Mouse (Mus musculus) heart, embryonic 11.5 days (tissue): ENCODE measurements around the gene Gm11639. TPM values are rescaled to one million over a fixed set of nuclear protein-coding genes. Genes with fewer than 3 reads are reported as not detected.

Experiments
- ATAC-seq: fragments of 200-750 bp; cut with Nextera tagmentation; replicated peaks from 2 replicates; pipeline ENCODE4 v1.8.0; 2017; ENCODE audit warnings: moderate library complexity; ENCODE audit not compliant: insufficient number of reproducible peaks, low FRiP score, low TSS enrichment
- H3K27ac ChIP-seq: fragments of 300-500 bp; sonication (generic); 2 replicates; pipeline ENCODE4 v1.5.1; 2014; ENCODE audit warnings: mild to moderate bottlenecking, low read depth, low read length
- H3K27me3 ChIP-seq: fragments of 300-500 bp; sonication (generic); 2 replicates; pipeline ENCODE4 v1.6.1; 2014; ENCODE audit warnings: mild to moderate bottlenecking, low read length, mixed read lengths; ENCODE audit not compliant: control insufficient read depth, insufficient read depth
- H3K36me3 ChIP-seq: fragments of 300-500 bp; sonication (generic); 2 replicates; pipeline ENCODE4 v1.6.1; 2014; ENCODE audit warnings: mild to moderate bottlenecking, low read length, moderate library complexity, mixed read lengths; ENCODE audit not compliant: control insufficient read depth, insufficient read depth
- H3K4me1 ChIP-seq: fragments of 300-500 bp; sonication (generic); 2 replicates; pipeline ENCODE4 v1.6.1; 2014; ENCODE audit warnings: low read length; ENCODE audit not compliant: control insufficient read depth, insufficient read depth
- H3K4me2 ChIP-seq: fragments of 300-500 bp; sonication (generic); 2 replicates; pipeline ENCODE4 v1.6.1; 2014; ENCODE audit warnings: mild to moderate bottlenecking, moderate library complexity
- H3K4me3 ChIP-seq: fragments of 300-500 bp; sonication (generic); 2 replicates; pipeline ENCODE4 v1.5.1; 2014; ENCODE audit warnings: low read depth, low read length
- H3K9ac ChIP-seq: fragments of 300-500 bp; sonication (generic); 2 replicates; pipeline ENCODE4 v1.6.1; 2014; ENCODE audit warnings: mild to moderate bottlenecking, low read depth, low read length, moderate library complexity
- H3K9me3 ChIP-seq: fragments of 300-500 bp; sonication (generic); replicated peaks from 2 replicates; pipeline ENCODE4 v1.6.1; 2016; ENCODE audit warnings: low read length; ENCODE audit not compliant: control insufficient read depth
- WGBS: fragments of 180-500 bp; shearing (Covaris S2); extraction: QIAGEN DNeasy Blood & Tissue Kit; methylation state at CpG from one replicate; pipeline ENCODE4 v1.1.7; 2014; ENCODE audit not compliant: insufficient replicate concordance; 5-methylcytosine and 5-hydroxymethylcytosine counted together
- polyA plus RNA-seq: library from polyadenylated mRNA; unstranded; fragments of >200 nt; fragmentation: Nextera tagmentation; extraction: Ambion mirVana; gene quantifications from 2 replicates; pipeline ENCODE4 v1.2.1, GENCODE M21; 2014

Gene Gm11639
- polyA plus RNA-seq, 1 experiment from 2014 or later, result 0.03 TPM

DNA sequence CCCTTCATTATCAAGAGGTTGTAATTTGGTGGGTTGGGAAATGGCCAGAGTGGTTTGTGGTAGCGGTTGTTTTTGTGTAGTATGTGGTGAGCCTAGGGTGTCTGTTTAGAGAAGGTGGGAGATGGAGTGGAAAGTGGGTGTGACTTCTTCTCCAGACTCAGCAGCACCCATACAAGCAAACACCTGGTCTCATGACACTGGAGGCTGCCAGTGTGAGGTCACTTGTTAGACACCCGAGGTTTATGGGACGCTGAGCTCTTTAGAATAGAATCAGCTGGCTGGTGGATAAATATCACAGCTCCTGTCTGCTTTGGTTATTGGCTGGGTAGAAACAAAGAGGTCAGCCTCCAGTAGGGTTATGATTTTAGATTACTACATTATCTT, 21.6 kb upstream of the Gm11639 start:
- Histone ChIP-seq H3K27me3 (no peaks in the 10 kb centered on the region), H3K27ac (no peak overlapping the region), H3K4me2 (no peak overlapping the region), H3K9me3 (peaks cover 4% of the 10 kb centered on the region; the same call in 1 of the 2 replicates), H3K9ac (no peak overlapping the region), H3K4me1 (no peaks in the 10 kb centered on the region), H3K36me3 (peaks cover 2% of the 10 kb centered on the region; the same call in 1 of the 2 replicates), H3K4me3 (no peak overlapping the region)
- 57% methylated on average over 3 of the region's 3 CpGs for WGBS
- no peak for ATAC-seq

DNA sequence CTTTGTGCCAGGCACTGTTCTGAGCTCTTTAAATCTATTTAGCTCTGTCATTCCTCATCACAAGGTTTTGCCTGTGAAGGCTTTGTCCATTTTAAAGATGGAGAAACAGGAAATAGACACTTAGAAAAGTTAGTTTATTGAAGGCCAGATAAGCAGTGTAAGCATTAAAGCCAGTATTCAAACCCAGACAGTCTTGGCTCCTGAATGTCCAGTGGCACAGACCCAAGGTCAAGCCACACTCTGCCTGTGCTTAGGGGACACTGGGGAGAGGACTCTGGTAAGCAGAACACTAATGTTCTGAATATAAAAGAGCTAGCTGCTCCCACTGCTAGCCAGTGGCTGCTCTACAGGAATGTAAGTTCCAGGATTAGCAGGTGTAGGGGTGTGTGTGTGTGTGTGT, 21.1 kb upstream of the Gm11639 start:
- H3K4me3 ChIP-seq, result no peak overlapping the region
- no peak overlapping the region for H3K27ac ChIP-seq
- no peak for ATAC-seq

DNA sequence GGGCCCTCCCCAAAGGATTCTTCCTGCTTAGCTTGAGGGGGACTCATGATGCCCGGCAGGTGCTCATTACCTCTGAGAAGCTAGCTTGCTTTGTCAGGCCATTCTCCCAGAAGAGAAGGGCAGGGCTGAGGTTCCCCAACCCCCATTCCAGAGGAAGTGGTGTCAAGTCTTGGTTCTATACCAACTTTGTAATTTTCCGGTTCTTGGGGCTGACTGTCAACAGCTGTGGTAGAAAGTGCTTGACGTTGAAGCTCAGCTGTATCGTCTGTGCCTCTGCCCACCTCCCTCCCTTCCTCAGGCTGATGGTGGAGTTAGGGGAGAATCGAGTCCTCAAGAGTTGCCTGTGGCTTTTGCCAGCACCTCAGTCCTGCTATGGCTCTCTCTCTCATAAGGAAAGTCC, 18.1 kb upstream of the Gm11639 start:
- Histone ChIP-seq H3K27ac (no peak overlapping the region), H3K4me2 (no peak overlapping the region), H3K4me3 (no peak overlapping the region), H3K36me3 (no peaks in the 10 kb centered on the region), H3K9me3 (no peaks in the 10 kb centered on the region), H3K4me1 (no peaks in the 10 kb centered on the region), H3K27me3 (no peaks in the 10 kb centered on the region), H3K9ac (no peak overlapping the region)
- ATAC-seq, result no peak
- 66% methylated on average over 5 of the region's 5 CpGs for WGBS

More for the DNA sequence above, 21.1 kb upstream of the Gm11639 start:
- Histone ChIP-seq H3K4me1 (no peaks in the 10 kb centered on the region), H3K4me2 (no peak overlapping the region), H3K36me3 (peaks cover 2% of the 10 kb centered on the region; the same call in 1 of the 2 replicates), H3K27me3 (no peaks in the 10 kb centered on the region), H3K9me3 (peaks cover 4% of the 10 kb centered on the region; the same call in 1 of the 2 replicates), H3K9ac (no peak overlapping the region)

DNA sequence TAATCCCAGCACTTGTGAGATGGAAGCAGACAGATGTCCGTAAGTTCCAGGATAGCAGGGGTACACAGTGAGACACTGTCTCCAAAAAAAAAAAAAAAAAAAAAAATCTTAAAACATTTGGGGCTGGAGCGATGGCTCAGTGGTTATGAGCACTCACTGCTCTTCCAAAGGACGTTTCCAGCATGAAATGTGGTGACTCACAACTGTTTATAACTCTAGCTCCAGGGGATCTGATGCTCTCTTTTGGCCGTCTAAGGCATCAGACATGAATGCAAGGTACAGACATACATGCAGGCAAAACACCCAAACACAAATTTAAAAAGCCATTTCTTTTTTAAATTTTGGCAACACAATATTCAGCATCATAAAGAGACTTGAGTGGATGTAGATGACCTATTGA, 12.1 kb upstream of the Gm11639 start:
- WGBS, result 64% methylated on average over 4 of the region's 4 CpGs
- Histone ChIP-seq H3K4me2 (no peak overlapping the region), H3K27me3 (no peaks in the 10 kb centered on the region), H3K4me1 (no peaks in the 10 kb centered on the region), H3K9ac (no peak overlapping the region), H3K9me3 (no peaks in the 10 kb centered on the region), H3K4me3 (no peak overlapping the region), H3K36me3 (no peaks in the 10 kb centered on the region), H3K27ac (no peak overlapping the region)
- no peak for ATAC-seq

DNA sequence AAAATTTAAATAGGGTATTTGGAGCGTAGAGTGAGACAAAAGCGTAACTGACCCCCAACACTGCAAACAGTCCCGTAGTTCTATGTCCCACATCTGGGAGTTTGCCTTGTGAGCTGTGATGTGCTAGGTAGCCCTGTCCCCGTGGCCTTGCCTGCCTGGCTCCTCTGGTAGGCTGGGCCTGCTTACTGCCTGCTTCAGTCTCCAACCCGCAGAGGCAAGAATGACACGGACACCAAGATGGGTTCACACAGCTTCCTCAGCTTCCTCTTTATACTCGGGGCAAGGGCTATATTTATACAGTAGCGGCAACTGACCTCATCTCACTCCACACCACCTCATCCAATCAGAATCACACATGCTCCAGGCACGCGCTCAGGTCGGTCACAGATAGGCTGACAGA, 10.7 kb upstream of the Gm11639 start:
- no peak overlapping the region for H3K4me2 ChIP-seq
- no peaks in the 10 kb centered on the region for H3K36me3 ChIP-seq
- no peak overlapping the region for H3K9ac ChIP-seq
- no peak for ATAC-seq
- H3K27me3 ChIP-seq, result no peaks in the 10 kb centered on the region
- H3K4me1 ChIP-seq, result no peaks in the 10 kb centered on the region
- H3K27ac ChIP-seq, result no peak overlapping the region
- no peak overlapping the region for H3K4me3 ChIP-seq
- 87% methylated on average over 11 of the region's 11 CpGs for WGBS
- no peaks in the 10 kb centered on the region for H3K9me3 ChIP-seq

DNA sequence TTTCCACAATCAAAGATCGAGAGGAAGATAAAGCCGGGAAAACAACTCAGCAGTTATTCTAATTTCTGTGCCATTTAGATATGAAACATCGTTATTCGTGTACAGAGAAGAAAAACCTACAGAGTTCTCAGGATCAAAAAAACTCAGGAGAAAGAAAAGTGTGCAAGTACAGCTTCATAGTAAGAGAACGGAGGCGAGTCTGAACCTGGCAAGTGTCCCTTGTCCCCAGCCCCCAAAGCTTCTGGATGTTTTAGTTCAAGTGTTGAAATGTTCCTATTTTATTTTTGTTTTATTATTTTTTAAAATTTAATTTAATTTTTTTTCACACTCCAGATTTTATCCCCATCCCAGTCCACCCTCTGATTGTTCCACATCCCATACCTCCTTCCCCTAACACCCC, 7.7 kb downstream of the Gm11639 start:
- Histone ChIP-seq H3K9me3 (no peaks in the 10 kb centered on the region), H3K4me2 (no peak overlapping the region), H3K36me3 (no peaks in the 10 kb centered on the region), H3K27ac (no peak overlapping the region), H3K4me3 (no peak overlapping the region), H3K4me1 (no peaks in the 10 kb centered on the region), H3K9ac (no peak overlapping the region), H3K27me3 (no peaks in the 10 kb centered on the region)
- ATAC-seq, result no peak
- 88% methylated on average over 6 of the region's 6 CpGs for WGBS

DNA sequence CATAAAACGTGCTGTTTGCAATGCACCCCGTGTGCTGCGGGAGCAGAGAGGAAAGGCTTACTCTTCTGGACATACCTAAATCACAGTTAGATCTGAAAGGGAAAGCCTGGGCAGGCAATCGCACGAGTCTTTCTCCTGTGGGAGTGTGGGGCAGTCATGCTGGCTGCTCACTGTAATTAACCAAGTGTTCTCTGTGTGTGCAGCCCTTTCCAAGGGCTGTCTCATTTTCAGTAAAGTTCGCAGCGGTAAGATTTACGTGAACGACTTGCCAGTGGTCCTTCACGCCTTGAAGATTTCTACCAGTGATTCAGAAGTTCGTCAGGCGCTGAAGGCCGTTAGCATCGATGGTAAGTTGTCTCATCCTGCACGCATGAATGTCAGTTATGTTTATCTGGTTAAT, 18.6 kb downstream of the Gm11639 start:
- H3K4me3 ChIP-seq, result no peak overlapping the region
- no peak overlapping the region for H3K27ac ChIP-seq
- 68% methylated on average over 15 of the region's 15 CpGs for WGBS
- no peaks in the 10 kb centered on the region for H3K36me3 ChIP-seq
- no peak overlapping the region for H3K9ac ChIP-seq
- H3K4me2 ChIP-seq, result no peak overlapping the region
- no peak for ATAC-seq
- H3K27me3 ChIP-seq, result no peaks in the 10 kb centered on the region
- no peaks in the 10 kb centered on the region for H3K9me3 ChIP-seq
- no peaks in the 10 kb centered on the region for H3K4me1 ChIP-seq

DNA sequence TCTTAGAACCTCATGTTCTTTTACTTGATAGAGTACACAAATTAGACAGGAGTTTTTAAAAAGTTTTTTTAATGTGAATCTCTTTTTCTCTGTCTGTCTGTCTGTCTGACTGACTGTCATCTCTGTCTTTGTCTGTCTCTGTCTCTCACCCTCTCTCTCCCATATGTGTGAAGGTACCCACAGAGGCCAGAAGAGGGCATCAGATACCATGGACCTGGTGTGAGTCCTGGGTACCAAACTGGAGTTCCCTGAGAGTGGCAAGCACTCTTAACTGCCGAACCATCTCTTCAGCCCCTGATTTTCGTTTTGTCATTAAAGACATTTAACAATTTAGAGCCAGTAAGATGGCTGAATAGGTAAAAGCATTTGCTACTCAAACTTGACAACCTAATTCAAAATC, 21.6 kb downstream of the Gm11639 start:
- Histone ChIP-seq H3K36me3 (no peaks in the 10 kb centered on the region), H3K27ac (no peak overlapping the region), H3K4me3 (no peak overlapping the region), H3K27me3 (no peaks in the 10 kb centered on the region), H3K9ac (no peak overlapping the region), H3K9me3 (no peaks in the 10 kb centered on the region), H3K4me2 (no peak overlapping the region), H3K4me1 (no peaks in the 10 kb centered on the region)
- WGBS, result 60% methylated on average over 2 of the region's 2 CpGs
- ATAC-seq, result no peak

DNA sequence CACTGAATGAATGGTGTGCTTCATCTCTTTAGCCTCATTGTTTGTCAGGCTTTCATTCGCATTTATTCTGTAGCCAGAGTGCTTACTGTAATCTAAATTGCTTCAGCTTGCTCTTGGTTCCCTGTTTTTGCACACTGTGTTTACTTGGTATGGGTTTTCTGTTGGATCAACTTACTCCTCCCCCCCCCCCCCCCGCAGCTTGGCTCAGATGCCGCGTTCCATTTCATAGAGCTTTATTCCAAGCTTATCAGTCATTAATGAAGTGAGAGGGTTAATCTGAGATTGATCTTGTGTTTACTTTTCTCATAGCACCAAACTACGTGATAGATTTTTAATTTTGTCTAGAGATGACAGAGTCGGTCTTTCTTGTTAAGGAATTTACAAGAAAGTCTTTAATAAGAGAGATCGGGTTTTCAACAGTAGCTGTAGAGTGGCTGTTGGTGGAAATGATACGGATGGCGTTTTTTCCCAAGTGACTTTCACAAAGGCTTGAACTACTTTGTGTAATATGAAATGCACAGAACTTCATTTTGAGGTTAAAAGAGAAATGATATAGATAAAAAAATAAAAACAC, 59.6 kb downstream of the Gm11639 start:
- H3K9ac ChIP-seq, result no peak overlapping the region
- 78% methylated on average over 9 of the region's 9 CpGs for WGBS
- no peaks in the 10 kb centered on the region for H3K9me3 ChIP-seq
- H3K27me3 ChIP-seq, result no peaks in the 10 kb centered on the region
- no peak for ATAC-seq
- H3K36me3 ChIP-seq, result no peaks in the 10 kb centered on the region
- no peak overlapping the region for H3K4me3 ChIP-seq
- no peaks in the 10 kb centered on the region for H3K4me1 ChIP-seq
- no peak overlapping the region for H3K27ac ChIP-seq
- no peak overlapping the region for H3K4me2 ChIP-seq
